Mouse (Mus musculus) CH12.LX (cell line): Measurements from ENCODE around the gene Arf4.

Experiments used
- CTCF ChIP-seq, 2 experiments: IDR thresholded peaks in 1 of 2; conservative IDR thresholded peaks in 1 of 2; 2 replicates each; pipeline ENCODE4 v1.5.1; 2011 to 2012; ENCODE audit warnings: low read depth in 2 of 2, low read length in 2 of 2, improper control_type of control experiment in 1 of 2, inconsistent platforms in 1 of 2, mild to moderate bottlenecking in 1 of 2, moderate library complexity in 1 of 2
- MAX ChIP-seq: IDR thresholded peaks from 2 replicates; pipeline ENCODE4 v1.6.1; 2011; ENCODE audit warnings: low read length, improper control_type of control experiment
- POLR2A ChIP-seq: IDR thresholded peaks from 2 replicates; pipeline ENCODE4 v1.6.1; 2011; ENCODE audit warnings: low read depth, mild to moderate bottlenecking, improper control_type of control experiment, low read length
- POLR2AphosphoS2 ChIP-seq: IDR thresholded peaks from 2 replicates; pipeline ENCODE4 v1.6.1; 2011; ENCODE audit warnings: low read depth, low read length, improper control_type of control experiment
- TCF12 ChIP-seq: IDR thresholded peaks from 2 replicates; pipeline ENCODE4 v1.6.1; 2014; ENCODE audit warnings: low read depth, mild to moderate bottlenecking, inconsistent platforms, low read length, improper control_type of control experiment
- USF1 ChIP-seq: IDR thresholded peaks from 2 replicates; pipeline ENCODE4 v1.6.1; 2014; ENCODE audit warnings: low read depth, mild to moderate bottlenecking, inconsistent platforms, low read length, improper control_type of control experiment
- ZMIZ1 ChIP-seq: IDR thresholded peaks from 2 replicates; pipeline ENCODE4 v1.6.1; 2012; ENCODE audit warnings: low read depth, mild to moderate bottlenecking, inconsistent platforms, low read length, improper control_type of control experiment

GRCm38 (mm10) chr14:26643006-26643624 is 5.2 kb downstream of the Arf4 start:
- TF ChIP-seq ZMIZ1 (0 out of 2 replicates have a peak, but pooled peaks have one; percentile 31), POLR2AphosphoS2 (no peak), CTCF (conservative IDR thresholded peaks at IDR 0.05 in 1 of 2, IDR thresholded peaks at IDR 0.05 in 1 of 2; ENCODE audit: low read depth in 2 of 2, low read length in 2 of 2) (no peak), TCF12 (no peak), POLR2A (no peak), USF1 (no peak), MAX (no peak)
